Mouse (Mus musculus): ENCODE results near the gene Camsap2. TPM values are rescaled to one million over a fixed set of nuclear protein-coding genes. Genes with fewer than 3 reads are reported as not detected.
A peak's percentile ranks its signal among the peaks of the same experiment; 100 is the strongest.

The Camsap2 gene
- polyA plus RNA-seq, 1 experiment, result 27.0 TPM

- Histone ChIP-seq H3K4me1 (ENCODE audit: control insufficient read depth, insufficient read depth, insufficient read length, low read length) (peaks cover 4% of the 10 kb centered on the region; the same call in 1 of the 2 replicates), H3K27ac (replicated peaks; ENCODE audit: low read depth, low read length) (no peak overlapping the region), H3K4me3 (ENCODE audit: insufficient read depth, low read depth, low read length) (no peak overlapping the region)
Measured at GRCm38 (mm10) chr1:136358841-136359360, 13.0 kb upstream of the Camsap2 start.

GRCm38 (mm10) chr1:136355651-136356050 lies 9.7 kb upstream of the Camsap2 start:
- H3K4me3 ChIP-seq (ENCODE audit: insufficient read depth, low read depth, low read length), result no peak overlapping the region
- H3K27ac ChIP-seq (replicated peaks; ENCODE audit: low read depth, low read length), result no peak overlapping the region
- H3K4me1 ChIP-seq (ENCODE audit: control insufficient read depth, insufficient read depth, insufficient read length, low read length), result no peaks in the 10 kb centered on the region

- Histone ChIP-seq H3K4me3 (ENCODE audit: insufficient read depth, low read depth, low read length) (no peak overlapping the region), H3K4me1 (ENCODE audit: control insufficient read depth, insufficient read depth, insufficient read length, low read length) (no peaks in the 10 kb centered on the region), H3K27ac (replicated peaks; ENCODE audit: low read depth, low read length) (no peak overlapping the region)
Measured at GRCm38 (mm10) chr1:136350699-136351200, 4.8 kb upstream of the Camsap2 start.

- peaks cover 6% of the 10 kb centered on the region for H3K4me1 ChIP-seq (ENCODE audit: control insufficient read depth, insufficient read depth, insufficient read length, low read length)
- H3K27ac ChIP-seq (replicated peaks; ENCODE audit: low read depth, low read length), result no peak overlapping the region
- H3K4me3 ChIP-seq (ENCODE audit: insufficient read depth, low read depth, low read length), result no peak overlapping the region
Measured at GRCm38 (mm10) chr1:136348137-136348536, 2.2 kb upstream of the Camsap2 start.

GRCm38 (mm10) chr1:136347140-136347539 lies 1.2 kb upstream of the Camsap2 start:
- H3K4me1 ChIP-seq (ENCODE audit: control insufficient read depth, insufficient read depth, insufficient read length, low read length), result peaks cover 8% of the 10 kb centered on the region
- H3K27ac ChIP-seq (replicated peaks; ENCODE audit: low read depth, low read length), result no peak overlapping the region
- H3K4me3 ChIP-seq (ENCODE audit: insufficient read depth, low read depth, low read length), result no peak overlapping the region

GRCm38 (mm10) chr1:136346373-136347035 lies 600 bp upstream of the Camsap2 start:
- Histone ChIP-seq H3K4me3 (ENCODE audit: insufficient read depth, low read depth, low read length) (peak overlapping the region; percentile 94), H3K27ac (replicated peaks; ENCODE audit: low read depth, low read length) (peak overlapping the region; percentile 59), H3K4me1 (ENCODE audit: control insufficient read depth, insufficient read depth, insufficient read length, low read length) (peaks cover 12% of the 10 kb centered on the region)

- Histone ChIP-seq H3K4me1 (ENCODE audit: control insufficient read depth, insufficient read depth, insufficient read length, low read length) (peaks cover 12% of the 10 kb centered on the region), H3K4me3 (ENCODE audit: insufficient read depth, low read depth, low read length) (peak overlapping the region; percentile 94), H3K27ac (replicated peaks; ENCODE audit: low read depth, low read length) (peak overlapping the region; percentile 87)
Measured at GRCm38 (mm10) chr1:136344768-136345453, 993 bp downstream of the Camsap2 start.

GRCm38 (mm10) chr1:136344281-136344680 lies 1.6 kb downstream of the Camsap2 start:
- Histone ChIP-seq H3K27ac (replicated peaks; ENCODE audit: low read depth, low read length) (no peak overlapping the region; the same call in 1 of the 2 replicates), H3K4me1 (ENCODE audit: control insufficient read depth, insufficient read depth, insufficient read length, low read length) (peaks cover 12% of the 10 kb centered on the region), H3K4me3 (ENCODE audit: insufficient read depth, low read depth, low read length) (peak overlapping the region; percentile 94)

- peak overlapping the region; percentile 47 for H3K4me3 ChIP-seq (ENCODE audit: insufficient read depth, low read depth, low read length)
- peak overlapping the region; percentile 8; the same call in 1 of the 2 replicates for H3K27ac ChIP-seq (replicated peaks; ENCODE audit: low read depth, low read length)
Measured at GRCm38 (mm10) chr1:136343727-136344126, 2.2 kb downstream of the Camsap2 start.

GRCm38 (mm10) chr1:136340541-136340940 lies 5.4 kb downstream of the Camsap2 start:
- Histone ChIP-seq H3K4me1 (ENCODE audit: control insufficient read depth, insufficient read depth, insufficient read length, low read length) (peaks cover 12% of the 10 kb centered on the region), H3K27ac (replicated peaks; ENCODE audit: low read depth, low read length) (no peak overlapping the region), H3K4me3 (ENCODE audit: insufficient read depth, low read depth, low read length) (no peak overlapping the region)

More at GRCm38 (mm10) chr1:136343727-136344126, 2.2 kb downstream of the Camsap2 start:
- peaks cover 12% of the 10 kb centered on the region for H3K4me1 ChIP-seq (ENCODE audit: control insufficient read depth, insufficient read depth, insufficient read length, low read length)

GRCm38 (mm10) chr1:136334743-136335142 lies 11.2 kb downstream of the Camsap2 start:
- no peaks in the 10 kb centered on the region for H3K4me1 ChIP-seq (ENCODE audit: control insufficient read depth, insufficient read depth, insufficient read length, low read length)
- no peak overlapping the region for H3K27ac ChIP-seq (replicated peaks; ENCODE audit: low read depth, low read length)

GRCm38 (mm10) chr1:136333512-136333911 lies 12.4 kb downstream of the Camsap2 start:
- Histone ChIP-seq H3K4me3 (ENCODE audit: insufficient read depth, low read depth, low read length) (no peak overlapping the region), H3K4me1 (ENCODE audit: control insufficient read depth, insufficient read depth, insufficient read length, low read length) (no peaks in the 10 kb centered on the region), H3K27ac (replicated peaks; ENCODE audit: low read depth, low read length) (no peak overlapping the region)

More at GRCm38 (mm10) chr1:136334743-136335142, 11.2 kb downstream of the Camsap2 start:
- no peak overlapping the region for H3K4me3 ChIP-seq (ENCODE audit: insufficient read depth, low read depth, low read length)

- Histone ChIP-seq H3K27ac (replicated peaks; ENCODE audit: low read depth, low read length) (no peak overlapping the region), H3K4me1 (ENCODE audit: control insufficient read depth, insufficient read depth, insufficient read length, low read length) (no peaks in the 10 kb centered on the region), H3K4me3 (ENCODE audit: insufficient read depth, low read depth, low read length) (no peak overlapping the region)
Measured at GRCm38 (mm10) chr1:136333071-136333470, 12.8 kb downstream of the Camsap2 start.

- no peaks in the 10 kb centered on the region for H3K4me1 ChIP-seq (ENCODE audit: control insufficient read depth, insufficient read depth, insufficient read length, low read length)
- no peak overlapping the region for H3K4me3 ChIP-seq (ENCODE audit: insufficient read depth, low read depth, low read length)
- no peak overlapping the region for H3K27ac ChIP-seq (replicated peaks; ENCODE audit: low read depth, low read length)
Measured at GRCm38 (mm10) chr1:136331836-136332235, 14.1 kb downstream of the Camsap2 start.

GRCm38 (mm10) chr1:136329426-136329825 lies 16.5 kb downstream of the Camsap2 start:
- Histone ChIP-seq H3K27ac (replicated peaks; ENCODE audit: low read depth, low read length) (no peak overlapping the region), H3K4me1 (ENCODE audit: control insufficient read depth, insufficient read depth, insufficient read length, low read length) (peaks cover 3% of the 10 kb centered on the region), H3K4me3 (ENCODE audit: insufficient read depth, low read depth, low read length) (no peak overlapping the region)
